In the genomic region with DNA sequence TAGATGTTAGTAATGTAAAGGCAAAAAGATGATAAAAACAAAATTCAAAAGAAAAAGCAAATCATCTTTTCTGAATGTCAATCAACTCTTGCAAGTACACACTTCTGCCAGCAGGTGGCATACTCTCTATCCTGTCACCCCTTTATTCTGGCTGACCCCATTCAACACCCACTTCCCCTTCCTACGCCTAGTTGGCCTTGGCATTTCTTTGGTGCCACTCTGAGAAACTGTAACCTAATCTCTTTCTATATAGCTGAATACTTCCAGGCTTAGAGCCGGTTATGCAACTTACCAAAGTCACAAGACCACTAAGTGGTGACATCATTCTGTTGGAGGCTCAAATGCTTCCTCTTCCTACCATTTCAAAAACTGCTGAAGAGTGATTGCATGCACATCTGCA, we compare ENCODE assay signal across 9 mouse cellular contexts.
DNase-seq lines count a peak whose midpoint lies in the region; ATAC-seq and TF ChIP-seq lines count a peak whose summit lies in the region.
"Had no signal": no experiment of that assay in that cellular context is flagged by ENCODE, and none has a peak within 500 bp of the region (broad histone marks: within the 10 kb centered on the region; RNA-seq: fewer than 3 reads in every experiment).

No protein-coding gene starts in this region.

- H3K36me3 ChIP-seq in kidney, adult 2 months (ENCODE audit: control insufficient read depth, insufficient read depth, low read length), result no peaks in the 10 kb centered on the region
- no peaks in the 10 kb centered on the region for H3K36me3 ChIP-seq in ES-E14 (ENCODE audit: control insufficient read depth, insufficient read depth, low read length, poor library complexity, severe bottlenecking)
- no peaks in the 10 kb centered on the region for H3K36me3 ChIP-seq in embryonic facial prominence, embryonic 11.5 days (replicated peaks; ENCODE audit: control insufficient read depth, insufficient read depth, low read depth, low read length)
- no peaks in the 10 kb centered on the region for H3K36me3 ChIP-seq in thymus, adult 2 months (ENCODE audit: control insufficient read depth, insufficient read depth, low read length)
- H3K36me3 ChIP-seq: embryonic facial prominence, embryonic 13.5 days had no signal

- no peak for TF ChIP-seq POLR2A in kidney, adult 2 months (IDR thresholded peaks at IDR 0.05; ENCODE audit: low read depth, low read length)
- TF ChIP-seq POLR2A in thymus, adult 2 months (IDR thresholded peaks at IDR 0.05; ENCODE audit: control insufficient read depth, extremely low read depth, insufficient read depth, low read length, poor library complexity), result no peak

- H3K4me2 ChIP-seq in embryonic facial prominence, embryonic 11.5 days (ENCODE audit: low read depth, low read length), result no peak overlapping the region
- H3K4me2 ChIP-seq: embryonic facial prominence, embryonic 13.5 days had no signal

- no peaks in the 10 kb centered on the region; the same call in 1 of the 2 replicates for H3K27me3 ChIP-seq in kidney, adult 2 months (replicated peaks; ENCODE audit: control insufficient read depth, insufficient read depth, low read length)
- no peaks in the 10 kb centered on the region for H3K27me3 ChIP-seq in embryonic facial prominence, embryonic 11.5 days (ENCODE audit: control insufficient read depth, insufficient read depth, low read length)
- H3K27me3 ChIP-seq in thymus, adult 2 months (ENCODE audit: control insufficient read depth, insufficient read depth, low read length), result no peaks in the 10 kb centered on the region
- H3K27me3 ChIP-seq: embryonic facial prominence, embryonic 13.5 days had no signal

- ATAC-seq in embryonic facial prominence, embryonic 11.5 days (replicated peaks; ENCODE audit: insufficient number of reproducible peaks, low FRiP score, low TSS enrichment, low read depth), result no peak

- no peaks in the 10 kb centered on the region for H3K9me3 ChIP-seq in ES-E14 (ENCODE audit: control insufficient read depth, insufficient read depth, low read depth, low read length)
- H3K9me3 ChIP-seq in embryonic facial prominence, embryonic 11.5 days (replicated peaks; ENCODE audit: control insufficient read depth, low read length), result no peaks in the 10 kb centered on the region
- H3K9me3 ChIP-seq: embryonic facial prominence, embryonic 13.5 days had no signal

- no peak overlapping the region for H3K9ac ChIP-seq in ES-E14 (ENCODE audit: insufficient read depth, low read depth, low read length, poor library complexity, severe bottlenecking)
- H3K9ac ChIP-seq in embryonic facial prominence, embryonic 11.5 days (replicated peaks; ENCODE audit: low read length), result no peak overlapping the region
- H3K9ac ChIP-seq: embryonic facial prominence, embryonic 13.5 days had no signal

- no peak overlapping the region for H3K4me3 ChIP-seq in kidney, adult 2 months (ENCODE audit: insufficient read depth, low read depth, low read length)
- H3K4me3 ChIP-seq in ES-E14 (ENCODE audit: insufficient read depth in 1 of 2, low read depth in 1 of 2, low read length in 2 of 2, poor library complexity in 1 of 2, severe bottlenecking in 1 of 2), result no peak overlapping the region
- H3K4me3 ChIP-seq in embryonic facial prominence, embryonic 11.5 days (ENCODE audit: low read depth, low read length), result no peak overlapping the region
- no peak overlapping the region for H3K4me3 ChIP-seq in thymus, adult 2 months (ENCODE audit: control insufficient read depth, insufficient read depth, low read length)
- H3K4me3 ChIP-seq: embryonic facial prominence, embryonic 13.5 days had no signal

- WGBS in kidney, adult 2 months, result 20% methylated on average over 2 of the region's 2 CpGs
- WGBS in embryonic facial prominence, embryonic 11.5 days, result 37% methylated on average over 2 of the region's 2 CpGs
- 9% methylated on average over 2 of the region's 2 CpGs for WGBS in thymus, adult 2 months

- in situ Hi-C loops in ES-E14 (cut with MboI; ENCODE audit: low sequenced_read_pairs in 2 of 2, unreplicated experiment in 2 of 2), result loop anchor here in 1 of 2 experiments (25.0 kb wide), 1 partner anchor 479 kb away; the partner anchor contains the start of gene Ttc14

- H3K4me1 ChIP-seq in kidney, adult 2 months (ENCODE audit: control insufficient read depth, insufficient read depth, low read length), result no peaks in the 10 kb centered on the region
- H3K4me1 ChIP-seq in ES-E14 (ENCODE audit: control insufficient read depth in 2 of 2, insufficient read depth in 2 of 2, low read length in 2 of 2, poor library complexity in 1 of 2), result no peaks in the 10 kb centered on the region
- H3K4me1 ChIP-seq in embryonic facial prominence, embryonic 11.5 days (ENCODE audit: control insufficient read depth, insufficient read depth, low read length), result no peaks in the 10 kb centered on the region
- H3K4me1 ChIP-seq in thymus, adult 2 months (replicated peaks; ENCODE audit: control insufficient read depth, insufficient read depth, low read length), result no peaks in the 10 kb centered on the region
- H3K4me1 ChIP-seq: embryonic facial prominence, embryonic 13.5 days had no signal

- DNase-seq in kidney, adult 2 months, result no peak
- no peak for DNase-seq in kidney, adult 11 months
- DNase-seq in A20 (ENCODE audit: low read depth, low spot score), result peak; percentile 18
- DNase-seq in ES-E14 (ENCODE audit: low read depth, low spot score), result peak; percentile 15
- peak; percentile 58 for DNase-seq in embryonic facial prominence, embryonic 11.5 days (ENCODE audit: low spot score)
- DNase-seq in thymus, adult 2 months, result no peak
- DNase-seq in spleen, postnatal 36 days (ENCODE audit: low spot score in 2 of 2), result no peak
- no peak for DNase-seq in cerebellum, adult 11-12 months

- TF ChIP-seq CTCF in kidney, adult 2 months (conservative IDR thresholded peaks at IDR 0.05; ENCODE audit: insufficient read depth, insufficient read length, low read depth, low read length), result peak; percentile 30
- TF ChIP-seq CTCF in thymus, adult 2 months (IDR thresholded peaks at IDR 0.05; ENCODE audit: borderline replicate concordance, control insufficient read depth, extremely low read depth, insufficient read depth, low read length, poor library complexity), result no peak

- H3K27ac ChIP-seq in kidney, adult 2 months (ENCODE audit: insufficient read depth, low read depth, low read length), result no peak overlapping the region
- no peak overlapping the region for H3K27ac ChIP-seq in ES-E14 (ENCODE audit: insufficient read depth, low read depth, low read length, poor library complexity, severe bottlenecking)
- H3K27ac ChIP-seq in embryonic facial prominence, embryonic 11.5 days (replicated peaks; ENCODE audit: low read depth, low read length), result no peak overlapping the region
- H3K27ac ChIP-seq in thymus, adult 2 months (ENCODE audit: control insufficient read depth, insufficient read depth, low read length), result no peak overlapping the region
- H3K27ac ChIP-seq: embryonic facial prominence, embryonic 13.5 days had no signal

TF ChIP-seq in ES-E14, 5 proteins besides CTCF, POLR2A, EP300 and RAD21:
- TF ChIP-seq CHD2 (IDR thresholded peaks at IDR 0.05; ENCODE audit: low read depth, low read length), result no peak
- TF ChIP-seq ZC3H11A (IDR thresholded peaks at IDR 0.05; ENCODE audit: borderline replicate concordance, low read depth, low read length), result peak; percentile 77; the same call in 1 of the 2 replicates
TF ChIP-seq in ES-E14: peak in this region for 1.

Comparison
In these comparisons a context has a peak if more than half of its experiments do, and no peak if none do; other contexts are left out.
1. DNase-seq: peak in A20 (single experiment), ES-E14 (single experiment) and embryonic facial prominence, embryonic 11.5 days (single experiment); none in kidney, adult 2 months (single experiment), kidney, adult 11 months (single experiment), thymus, adult 2 months (single experiment), spleen, postnatal 36 days (0 of 2) and cerebellum, adult 11-12 months (single experiment).